Mouse (Mus musculus) spleen, adult 2 months (tissue): ENCODE results near the gene Tacc2. TPM values are rescaled to one million over a fixed set of nuclear protein-coding genes. Genes with fewer than 3 reads are reported as not detected.

Experiments
- DNase-seq, 2 experiments: peaks; one replicate each; pipeline versions ENCODE4 v3.0.0 to v3.0.0-alpha.2; 2012 to 2021; ENCODE audit warnings: low spot score in 2 of 2, low read depth in 1 of 2
- H3K27ac ChIP-seq: fragments of 200-500 bp; 2 replicates; pipeline ENCODE4 v1.5.1; 2012; ENCODE audit warnings: low read length, inconsistent platforms; ENCODE audit not compliant: insufficient read depth
- H3K27me3 ChIP-seq: fragments of 200-500 bp; 2 replicates; pipeline ENCODE4 v1.6.1; 2012; ENCODE audit warnings: mild to moderate bottlenecking, moderate library complexity, low read length, inconsistent platforms; ENCODE audit not compliant: control insufficient read depth, insufficient read depth
- H3K36me3 ChIP-seq: fragments of 200-500 bp; 2 replicates; pipeline ENCODE4 v1.6.1; 2012; ENCODE audit warnings: mild to moderate bottlenecking, low read length, inconsistent platforms; ENCODE audit not compliant: control insufficient read depth, insufficient read depth
- H3K4me1 ChIP-seq: fragments of 200-500 bp; 2 replicates; pipeline ENCODE4 v1.6.1; 2011; ENCODE audit warnings: inconsistent platforms; ENCODE audit not compliant: control insufficient read depth, insufficient read depth, insufficient read length
- H3K4me3 ChIP-seq: fragments of 200-500 bp; 2 replicates; pipeline ENCODE4 v1.5.1; 2011; ENCODE audit warnings: mild to moderate bottlenecking, inconsistent platforms; ENCODE audit not compliant: insufficient read depth, insufficient read length; ENCODE audit errors: extremely low read depth
- CTCF ChIP-seq: fragments of 200-500 bp; IDR thresholded peaks from 2 replicates; pipeline ENCODE4 v1.5.1; 2011; ENCODE audit warnings: mild to moderate bottlenecking, inconsistent platforms; ENCODE audit not compliant: insufficient read depth, insufficient read length, insufficient replicate concordance; ENCODE audit errors: extremely low read depth
- POLR2A ChIP-seq: fragments of 200-500 bp; IDR thresholded peaks from 2 replicates; pipeline ENCODE4 v1.6.1; 2011; ENCODE audit warnings: low read depth, low read length, inconsistent platforms
- WGBS: fragments of 180-500 bp; shearing (Covaris S2); methylation state at CpG from one replicate; pipeline ENCODE4 v1.1.7; 2018; 5-methylcytosine and 5-hydroxymethylcytosine counted together
- polyA plus RNA-seq: library from polyadenylated mRNA; depleted of rRNA; stranded (reverse); fragments of >200 nt; gene quantifications from 2 replicates; pipeline ENCODE4 v1.2.3, GENCODE M21; 2012

Tacc2 gene
- polyA plus RNA-seq, 1 experiment, result 4.3 TPM

DNA sequence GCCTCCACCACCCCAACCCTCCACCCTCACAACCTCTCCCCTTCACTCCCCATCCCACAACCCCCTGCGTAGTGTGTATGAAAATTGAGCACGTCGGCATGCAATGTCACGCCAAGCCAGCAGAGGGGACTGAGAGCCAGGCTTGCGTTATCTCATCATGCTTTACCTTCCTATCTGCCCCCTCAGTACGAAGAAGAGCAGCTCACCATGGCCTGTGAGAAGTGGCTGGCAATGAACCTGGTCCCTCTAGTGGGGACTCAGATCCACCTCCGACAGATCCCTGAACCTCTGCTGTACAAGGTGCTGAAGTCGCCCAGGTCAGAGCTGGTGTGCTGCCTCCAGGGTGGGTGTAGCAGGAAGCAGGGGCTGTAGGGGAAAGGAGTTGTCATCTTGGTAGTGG is 219.5 kb downstream of the Tacc2 start:
- DNase-seq, result no peak
- peaks cover 15% of the 10 kb centered on the region; the same call in 1 of the 2 replicates for H3K4me1 ChIP-seq
- peak; percentile 18; the same call in 1 of the 2 replicates for TF ChIP-seq CTCF
- no peak for TF ChIP-seq POLR2A
- H3K4me3 ChIP-seq, result no peak overlapping the region
- 76% methylated on average over 8 of the region's 8 CpGs for WGBS
- no peak overlapping the region for H3K27ac ChIP-seq
- no peaks in the 10 kb centered on the region for H3K36me3 ChIP-seq
- H3K27me3 ChIP-seq, result no peaks in the 10 kb centered on the region

DNA sequence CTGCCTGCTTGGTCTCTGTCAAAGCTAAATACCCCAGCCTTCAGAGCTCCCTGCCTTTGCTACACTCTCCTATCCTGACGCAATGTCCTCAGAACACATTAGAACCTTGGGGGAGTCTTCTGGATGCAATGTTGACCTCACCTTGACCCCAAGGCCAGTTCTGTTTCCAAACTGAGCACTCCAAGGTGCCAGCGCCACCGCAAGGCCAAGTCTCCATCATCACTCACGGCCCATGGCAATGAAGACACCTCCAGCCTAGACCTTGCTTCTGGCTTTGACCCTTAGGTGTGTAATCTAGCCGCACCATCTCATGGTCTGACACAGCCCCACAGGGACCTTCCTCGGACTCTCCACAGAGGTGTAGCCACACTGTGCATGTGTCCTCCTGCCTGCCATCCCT is 220.3 kb downstream of the Tacc2 start:
- H3K4me1 ChIP-seq, result peaks cover 15% of the 10 kb centered on the region; the same call in 1 of the 2 replicates
- no peak overlapping the region for H3K4me3 ChIP-seq
- H3K27me3 ChIP-seq, result no peaks in the 10 kb centered on the region
- H3K36me3 ChIP-seq, result no peaks in the 10 kb centered on the region
- no peak for DNase-seq
- WGBS, result 92% methylated on average over 6 of the region's 6 CpGs
- H3K27ac ChIP-seq, result no peak overlapping the region
- TF ChIP-seq CTCF, result no peak
- TF ChIP-seq POLR2A, result no peak

DNA sequence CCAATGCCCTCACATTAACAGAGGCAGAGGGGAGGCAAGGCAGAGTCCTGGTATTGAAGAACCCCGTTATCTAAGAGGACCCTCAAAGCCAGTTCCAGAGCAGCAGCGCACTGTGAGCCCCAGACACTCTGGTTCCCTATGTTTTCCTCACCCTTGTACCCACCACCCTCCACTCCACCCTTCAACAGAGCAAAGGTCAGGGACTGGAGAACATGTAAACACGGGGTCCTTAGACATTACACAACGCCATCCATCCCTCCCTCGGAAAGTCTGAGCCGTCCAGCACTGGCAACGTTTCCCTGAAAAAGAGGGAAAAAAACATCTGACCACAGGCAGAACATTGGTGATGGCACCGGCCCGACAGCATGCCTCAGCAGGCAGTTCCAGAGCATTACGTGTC is 222.2 kb downstream of the Tacc2 start:
- peaks cover 15% of the 10 kb centered on the region; the same call in 1 of the 2 replicates for H3K4me1 ChIP-seq
- no peak for DNase-seq
- H3K27me3 ChIP-seq, result no peaks in the 10 kb centered on the region
- H3K36me3 ChIP-seq, result no peaks in the 10 kb centered on the region
- TF ChIP-seq CTCF (no peak), POLR2A (no peak)
- H3K27ac ChIP-seq, result no peak overlapping the region
- WGBS, result 97% methylated on average over 10 of the region's 10 CpGs
- no peak overlapping the region for H3K4me3 ChIP-seq

DNA sequence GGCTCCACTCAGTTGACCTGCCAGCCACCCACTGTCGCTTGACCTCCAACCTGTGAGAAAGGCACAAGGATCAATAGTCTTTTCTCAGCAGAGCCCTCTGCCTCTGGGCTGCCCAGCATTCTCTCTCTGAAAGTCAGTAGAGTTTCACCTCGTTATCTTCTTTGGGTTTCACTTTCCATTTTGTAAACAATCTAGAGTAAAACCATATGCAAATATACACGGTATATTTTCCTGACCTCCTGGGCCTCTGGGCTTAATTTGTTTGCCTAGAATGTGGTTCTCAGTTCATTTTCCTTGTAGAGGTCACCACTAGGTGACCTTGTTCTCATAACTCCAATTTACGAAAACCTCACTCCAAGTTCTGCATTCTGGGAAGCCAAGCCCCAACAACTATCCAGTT is 223.4 kb downstream of the Tacc2 start:
- Histone ChIP-seq H3K27me3 (no peaks in the 10 kb centered on the region), H3K27ac (peak overlapping the region; percentile 65), H3K36me3 (no peaks in the 10 kb centered on the region), H3K4me3 (no peak overlapping the region), H3K4me1 (peaks cover 15% of the 10 kb centered on the region; the same call in 1 of the 2 replicates)
- TF ChIP-seq CTCF, result no peak
- no peak for TF ChIP-seq POLR2A
- WGBS, result 39% methylated on average over 4 of the region's 4 CpGs
- DNase-seq, result no peak

DNA sequence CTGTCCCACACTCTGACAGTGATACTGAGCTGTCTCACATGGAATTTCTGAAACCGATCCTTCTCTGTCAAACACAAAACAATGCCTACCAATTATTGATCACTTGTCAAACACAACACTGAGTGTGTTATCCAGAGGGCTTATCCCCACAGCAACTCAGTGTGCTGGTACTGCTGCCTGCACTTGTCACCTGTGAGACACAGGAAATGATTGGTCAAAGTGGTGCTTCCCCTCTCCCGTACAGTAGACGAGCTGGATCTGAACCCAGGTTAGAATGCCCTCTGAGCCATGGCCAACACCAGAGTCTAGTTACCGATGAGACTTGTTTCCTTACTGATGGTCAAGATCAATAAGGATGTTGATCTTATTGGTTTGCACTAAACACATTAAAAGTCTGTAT is 224.6 kb downstream of the Tacc2 start:
- Histone ChIP-seq H3K4me1 (peaks cover 15% of the 10 kb centered on the region; the same call in 1 of the 2 replicates), H3K27me3 (no peaks in the 10 kb centered on the region), H3K4me3 (no peak overlapping the region), H3K27ac (no peak overlapping the region), H3K36me3 (no peaks in the 10 kb centered on the region)
- TF ChIP-seq CTCF (no peak), POLR2A (no peak)
- WGBS, result 43% methylated on average over 4 of the region's 4 CpGs
- DNase-seq, result no peak

DNA sequence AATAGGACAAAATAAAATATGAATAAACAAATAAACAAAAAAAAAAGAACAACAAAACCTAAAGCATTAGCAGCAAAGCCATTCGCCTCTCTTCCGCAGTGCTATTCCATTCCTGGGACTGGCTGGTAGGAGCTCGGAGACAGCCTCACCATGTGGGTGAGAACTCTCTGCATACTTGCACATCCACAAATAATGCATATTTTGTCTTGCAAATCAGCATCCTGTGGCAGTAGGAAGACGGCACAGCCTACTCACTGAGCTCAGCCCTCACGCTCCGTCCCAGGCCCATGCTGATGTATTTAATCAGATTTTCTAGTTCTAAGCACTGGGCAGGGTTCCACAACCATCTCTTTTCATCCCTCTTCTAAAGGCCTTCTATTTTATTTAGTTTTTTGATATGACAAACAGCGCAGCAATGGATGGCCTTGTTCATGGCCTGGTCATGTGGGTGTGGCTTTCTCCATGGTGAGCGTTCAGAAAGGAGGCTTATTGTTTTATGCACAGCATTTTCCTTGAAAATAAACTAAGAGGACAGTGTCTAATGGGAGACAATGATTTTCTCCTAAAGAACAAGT is 226.1 kb downstream of the Tacc2 start:
- no peak for TF ChIP-seq CTCF
- TF ChIP-seq POLR2A, result no peak
- Histone ChIP-seq H3K36me3 (no peaks in the 10 kb centered on the region), H3K27me3 (no peaks in the 10 kb centered on the region), H3K4me3 (no peak overlapping the region), H3K27ac (no peak overlapping the region), H3K4me1 (peaks cover 15% of the 10 kb centered on the region; the same call in 1 of the 2 replicates)
- DNase-seq, result no peak
- 94% methylated on average over 8 of the region's 8 CpGs for WGBS

DNA sequence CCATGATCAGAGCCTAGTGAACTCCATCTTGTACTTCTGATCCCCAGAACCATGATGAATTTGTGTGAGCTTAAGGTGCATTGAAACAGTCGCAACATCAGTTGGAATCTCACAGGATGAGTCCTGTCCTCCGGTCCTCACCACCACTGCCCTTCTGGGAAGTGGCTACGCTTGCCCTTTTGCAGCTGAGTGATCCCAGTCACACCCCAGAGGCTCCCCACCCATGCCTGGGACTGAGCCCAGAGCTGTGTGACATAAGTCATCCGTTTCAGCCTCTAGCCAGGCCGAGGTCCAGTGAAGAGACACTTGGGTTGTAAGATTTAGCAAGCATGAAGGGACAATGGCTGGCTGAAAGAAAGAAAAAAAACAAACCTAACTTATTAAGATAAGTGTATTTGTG is 227.8 kb downstream of the Tacc2 start:
- 87% methylated on average over 5 of the region's 5 CpGs for WGBS
- Histone ChIP-seq H3K36me3 (no peaks in the 10 kb centered on the region), H3K27me3 (no peaks in the 10 kb centered on the region), H3K4me3 (no peak overlapping the region), H3K4me1 (peaks cover 15% of the 10 kb centered on the region; the same call in 1 of the 2 replicates), H3K27ac (no peak overlapping the region)
- TF ChIP-seq CTCF (no peak), POLR2A (no peak)
- DNase-seq, result no peak
